10 mouse cellular contexts compared by ENCODE assay signal in genomic region chr19:16168653-16169198, GRCm38 (mm10). TPM values are rescaled to one million over a fixed set of nuclear protein-coding genes. Genes with fewer than 3 reads are reported as not detected.
DNase-seq lines count a peak whose midpoint lies in the region; ATAC-seq lines count a peak whose summit lies in the region.
"Had no signal": no experiment of that assay in that cellular context is flagged by ENCODE, and none has a peak within 500 bp of the region (broad histone marks: within the 10 kb centered on the region; RNA-seq: fewer than 3 reads in every experiment).

No protein-coding gene starts in this region.

- H3K4me1 ChIP-seq in forebrain, embryonic 12.5 days: peaks cover 39% of the 10 kb centered on the region
- peaks cover 28% of the 10 kb centered on the region for H3K4me1 ChIP-seq in hindbrain, embryonic 14.5 days (replicated peaks; ENCODE audit: control insufficient read depth, insufficient read depth, low read length)
- H3K4me1 ChIP-seq in liver, embryonic 12.5 days: peaks cover 16% of the 10 kb centered on the region; the same call in 1 of the 2 replicates
- H3K4me1 ChIP-seq in neural tube, embryonic 15.5 days: peaks cover 38% of the 10 kb centered on the region

- peak; percentile 36; the same call in 1 of the 2 replicates for ATAC-seq in forebrain, embryonic 12.5 days (ENCODE audit: low FRiP score)
- ATAC-seq in hindbrain, embryonic 14.5 days (ENCODE audit: low FRiP score): peak; percentile 61; the same call in 1 of the 2 replicates
- no peak for ATAC-seq in liver, embryonic 12.5 days
- peak; percentile 20; the same call in 1 of the 2 replicates for ATAC-seq in neural tube, embryonic 15.5 days (ENCODE audit: low FRiP score)

- no peak overlapping the region for H3K9ac ChIP-seq in forebrain, embryonic 12.5 days
- 0 out of 2 replicates have a peak overlapping the region, but pooled peaks have one; percentile 28 for H3K9ac ChIP-seq in hindbrain, embryonic 14.5 days
- no peak overlapping the region for H3K9ac ChIP-seq in liver, embryonic 12.5 days
- H3K9ac ChIP-seq in neural tube, embryonic 15.5 days (replicated peaks): no peak overlapping the region; the same call in 1 of the 2 replicates

- 68% methylated on average over 4 of the region's 4 CpGs for WGBS in forebrain, embryonic 12.5 days
- WGBS in hindbrain, embryonic 14.5 days: 13% methylated on average over 4 of the region's 4 CpGs
- 49% methylated on average over 4 of the region's 4 CpGs for WGBS in liver, embryonic 12.5 days (ENCODE audit: insufficient replicate concordance)
- 12% methylated on average over 4 of the region's 4 CpGs for WGBS in neural tube, embryonic 15.5 days

- H3K9me3 ChIP-seq in forebrain, embryonic 12.5 days: no peaks in the 10 kb centered on the region
- no peaks in the 10 kb centered on the region for H3K9me3 ChIP-seq in hindbrain, embryonic 14.5 days (ENCODE audit: control insufficient read depth, low read length)
- H3K9me3 ChIP-seq in liver, embryonic 12.5 days (replicated peaks): no peaks in the 10 kb centered on the region
- no peaks in the 10 kb centered on the region for H3K9me3 ChIP-seq in neural tube, embryonic 15.5 days (replicated peaks)
- H3K9me3 ChIP-seq: G1E had no signal

- H3K36me3 ChIP-seq in forebrain, embryonic 12.5 days (replicated peaks): no peaks in the 10 kb centered on the region
- H3K36me3 ChIP-seq in hindbrain, embryonic 14.5 days (replicated peaks; ENCODE audit: control insufficient read depth, insufficient read depth): no peaks in the 10 kb centered on the region
- H3K36me3 ChIP-seq in liver, embryonic 12.5 days: no peaks in the 10 kb centered on the region
- no peaks in the 10 kb centered on the region for H3K36me3 ChIP-seq in neural tube, embryonic 15.5 days
- H3K36me3 ChIP-seq: G1E had no signal

- DNase-seq in retina, embryonic 14.5 days (ENCODE audit: low spot score): peak; percentile 22
- DNase-seq in retina, postnatal 1 day: no peak
- DNase-seq in hindbrain, embryonic 14.5 days (ENCODE audit: low spot score): no peak
- no peak for DNase-seq in thymus, postnatal 4 days
- no peak for DNase-seq in B cell, adult 2 months

- no peaks in the 10 kb centered on the region for H3K27me3 ChIP-seq in forebrain, embryonic 12.5 days
- no peaks in the 10 kb centered on the region for H3K27me3 ChIP-seq in hindbrain, embryonic 14.5 days (ENCODE audit: control insufficient read depth, insufficient read depth, low read length)
- no peaks in the 10 kb centered on the region for H3K27me3 ChIP-seq in liver, embryonic 12.5 days (replicated peaks)
- H3K27me3 ChIP-seq in neural tube, embryonic 15.5 days (replicated peaks): no peaks in the 10 kb centered on the region

- no peak overlapping the region for H3K4me3 ChIP-seq in forebrain, embryonic 12.5 days (replicated peaks)
- no peak overlapping the region for H3K4me3 ChIP-seq in hindbrain, embryonic 14.5 days (replicated peaks; ENCODE audit: low read length)
- no peak overlapping the region for H3K4me3 ChIP-seq in liver, embryonic 12.5 days
- no peak overlapping the region for H3K4me3 ChIP-seq in neural tube, embryonic 15.5 days (replicated peaks)

- no peak overlapping the region for H3K4me2 ChIP-seq in forebrain, embryonic 12.5 days
- 0 out of 2 replicates have a peak overlapping the region, but pooled peaks have one; percentile 1 for H3K4me2 ChIP-seq in hindbrain, embryonic 14.5 days (replicated peaks)
- H3K4me2 ChIP-seq in liver, embryonic 12.5 days: no peak overlapping the region
- H3K4me2 ChIP-seq in neural tube, embryonic 15.5 days: no peak overlapping the region

- H3K27ac ChIP-seq in forebrain, embryonic 12.5 days: peak overlapping the region; percentile 65; the same call in 1 of the 2 replicates
- peak overlapping the region; percentile 80 for H3K27ac ChIP-seq in hindbrain, embryonic 14.5 days
- peak overlapping the region; percentile 48 for H3K27ac ChIP-seq in liver, embryonic 12.5 days
- peak overlapping the region; percentile 62 for H3K27ac ChIP-seq in neural tube, embryonic 15.5 days (replicated peaks)
- H3K27ac ChIP-seq: macrophage had no signal

RNA-seq across cellular contexts. Expression of gene Gnaq, which starts 36.1 kb away (rescaled TPM):
- polyA plus RNA-seq in forebrain, embryonic 12.5 days (2016; fragmentation: Nextera tagmentation; extraction: Ambion mirVana): 44.0 and 49.5 TPM in 2 replicates
- 48.4 and 53.0 TPM in 2 replicates for polyA plus RNA-seq in hindbrain, embryonic 14.5 days (2014; fragmentation: Nextera tagmentation; extraction: Ambion mirVana)
- 5.6 and 5.8 TPM in 2 replicates for polyA plus RNA-seq in liver, embryonic 12.5 days (2016; fragmentation: Nextera tagmentation; extraction: Ambion mirVana)
- polyA plus RNA-seq in neural tube, embryonic 15.5 days (2015; fragmentation: Nextera tagmentation; extraction: Ambion mirVana): 98.0 and 110 TPM in 2 replicates
- polyA plus RNA-seq: G1E had no signal
